Mouse (Mus musculus): ENCODE data around the gene Gnb1l. TPM values are rescaled to one million over a fixed set of nuclear protein-coding genes. Genes with fewer than 3 reads are reported as not detected.
A peak's percentile ranks its signal among the peaks of the same experiment; 100 is the strongest.
"Not testable (repeated sequence)": the region's sequence is repeated elsewhere in the genome, so short reads cannot be mapped to it uniquely, and the experiment has no call there.

The Gnb1l gene
- polyA plus RNA-seq, 1 experiment from 2014 or later, result 19.3 TPM

DNA sequence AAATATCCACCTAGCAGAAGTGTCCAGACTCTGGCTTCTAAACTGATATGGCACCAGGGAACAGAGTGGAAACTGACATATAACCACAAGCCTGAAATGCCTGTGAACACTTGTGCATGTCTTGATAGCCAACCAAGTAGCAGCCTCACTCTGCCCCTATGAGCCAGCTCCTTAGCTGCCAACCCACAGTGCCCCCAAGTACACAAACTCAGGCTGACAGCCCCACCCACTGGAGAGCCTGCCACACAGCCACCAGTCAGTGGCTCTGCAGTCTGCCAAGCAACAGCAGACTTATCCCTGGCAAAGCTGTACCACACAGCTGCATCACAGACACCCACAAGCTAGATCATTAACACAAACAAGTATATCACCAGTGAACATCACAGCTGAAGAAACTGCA lies 19.6 kb downstream of the Gnb1l start:
- no peaks in the 10 kb centered on the region for H3K27me3 ChIP-seq (replicated peaks; ENCODE audit: control insufficient read depth, insufficient read depth, low read length)
- H3K36me3 ChIP-seq (ENCODE audit: control insufficient read depth, insufficient read depth, low read length), result no peaks in the 10 kb centered on the region
- no peak overlapping the region for H3K4me2 ChIP-seq (ENCODE audit: low read length)
- H3K27ac ChIP-seq (ENCODE audit: low read depth, low read length), result no peak overlapping the region
- H3K9ac ChIP-seq (ENCODE audit: low read depth, low read length), result no peak overlapping the region
- no peak for ATAC-seq
- H3K9me3 ChIP-seq (ENCODE audit: control insufficient read depth, low read length), result no peaks in the 10 kb centered on the region
- no peaks in the 10 kb centered on the region for H3K4me1 ChIP-seq (ENCODE audit: control insufficient read depth, insufficient read depth, low read depth, low read length)
- H3K4me3 ChIP-seq (ENCODE audit: low read length), result no peak overlapping the region

DNA sequence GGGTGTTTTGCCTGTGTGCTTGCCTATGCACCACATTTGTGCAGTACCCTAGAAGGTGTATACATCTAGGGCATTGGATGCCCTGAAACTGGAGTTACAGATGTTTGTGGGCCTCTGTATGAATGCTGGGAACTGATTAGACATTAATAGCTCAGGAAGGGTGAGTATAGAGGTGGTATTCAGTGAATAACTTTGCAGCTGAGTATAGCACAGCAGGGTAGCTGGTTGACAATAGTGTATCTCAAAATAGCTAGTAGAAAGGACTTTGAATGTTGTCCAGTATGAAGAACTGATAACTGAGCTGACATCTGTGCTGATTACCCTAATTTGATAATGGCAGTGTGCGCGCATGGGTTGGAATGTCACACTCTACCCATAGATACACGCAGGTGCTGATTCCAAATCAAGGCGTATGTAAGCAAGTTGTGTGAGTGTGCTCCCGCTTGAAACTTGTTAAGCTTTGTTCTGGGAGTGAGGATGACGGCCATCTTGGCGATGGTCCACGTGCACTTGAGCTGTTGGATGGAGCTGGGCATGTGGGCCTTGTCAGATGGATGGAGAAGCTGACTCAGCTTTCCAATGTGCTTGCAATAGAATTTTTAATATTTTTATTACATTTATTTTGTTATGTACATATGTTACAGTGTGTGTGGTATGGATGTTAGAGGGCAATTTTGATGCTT lies 25.2 kb downstream of the Gnb1l start:
- no peaks in the 10 kb centered on the region for H3K36me3 ChIP-seq (ENCODE audit: control insufficient read depth, insufficient read depth, low read length)
- no peak for ATAC-seq
- no peak overlapping the region for H3K4me3 ChIP-seq (ENCODE audit: low read length)
- no peaks in the 10 kb centered on the region for H3K4me1 ChIP-seq (ENCODE audit: control insufficient read depth, insufficient read depth, low read depth, low read length)
- no peak overlapping the region for H3K4me2 ChIP-seq (ENCODE audit: low read length)
- no peak overlapping the region for H3K9ac ChIP-seq (ENCODE audit: low read depth, low read length)
- WGBS, result 95% methylated on average over 8 of the region's 8 CpGs
- no peak overlapping the region for H3K27ac ChIP-seq (ENCODE audit: low read depth, low read length)
- no peaks in the 10 kb centered on the region for H3K9me3 ChIP-seq (ENCODE audit: control insufficient read depth, low read length)
- H3K27me3 ChIP-seq (replicated peaks; ENCODE audit: control insufficient read depth, insufficient read depth, low read length), result no peaks in the 10 kb centered on the region

DNA sequence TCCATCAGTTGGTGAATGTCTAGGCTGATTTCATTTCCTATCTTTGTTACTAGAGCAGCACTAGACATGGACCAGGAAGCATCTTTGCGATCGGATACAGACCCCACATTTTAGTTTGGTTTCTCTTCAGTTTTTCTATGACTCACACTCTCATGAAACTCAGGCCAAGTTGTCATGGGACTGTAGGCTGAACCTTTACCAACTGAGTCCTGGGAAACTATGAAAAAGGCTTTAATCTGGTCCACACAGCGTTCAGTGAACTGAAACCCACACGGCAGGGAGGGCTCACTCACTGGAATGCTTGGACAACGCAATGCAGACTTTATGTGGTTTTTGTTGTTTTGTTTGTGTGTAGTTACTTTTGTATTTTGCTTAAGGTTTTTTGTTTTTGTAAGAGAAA lies 30.1 kb downstream of the Gnb1l start:
- no peak for ATAC-seq
- Histone ChIP-seq H3K36me3 (ENCODE audit: control insufficient read depth, insufficient read depth, low read length) (no peaks in the 10 kb centered on the region), H3K27ac (ENCODE audit: low read depth, low read length) (no peak overlapping the region), H3K4me2 (ENCODE audit: low read length) (no peak overlapping the region), H3K27me3 (replicated peaks; ENCODE audit: control insufficient read depth, insufficient read depth, low read length) (no peaks in the 10 kb centered on the region), H3K9ac (ENCODE audit: low read depth, low read length) (no peak overlapping the region), H3K9me3 (ENCODE audit: control insufficient read depth, low read length) (0 out of 2 replicates have a peak, but pooled peaks cover 3% of the 10 kb centered on the region), H3K4me3 (ENCODE audit: low read length) (no peak overlapping the region), H3K4me1 (ENCODE audit: control insufficient read depth, insufficient read depth, low read depth, low read length) (no peaks in the 10 kb centered on the region)
- 87% methylated on average over 5 of the region's 5 CpGs for WGBS

DNA sequence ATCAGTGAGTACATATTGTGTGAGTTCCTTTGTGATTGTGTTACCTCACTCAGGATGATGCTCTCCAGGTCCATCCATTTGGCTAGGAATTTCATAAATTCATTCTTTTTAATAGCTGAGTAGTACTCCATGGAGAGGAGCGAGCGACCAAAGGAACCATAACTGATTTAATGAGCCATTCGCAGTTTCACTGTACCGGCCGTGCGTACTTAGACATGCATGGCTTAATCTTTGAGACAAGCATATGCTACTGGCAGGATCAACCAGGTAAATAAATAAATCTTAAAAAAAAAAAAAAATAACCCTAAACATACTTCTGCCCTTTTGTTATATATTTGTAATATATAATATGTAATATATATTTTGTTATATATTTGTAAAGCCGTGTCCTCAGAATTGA lies 34.5 kb downstream of the Gnb1l start:
- H3K9ac ChIP-seq (ENCODE audit: low read depth, low read length); H3K36me3 ChIP-seq (ENCODE audit: control insufficient read depth, insufficient read depth, low read length); H3K27ac ChIP-seq (ENCODE audit: low read depth, low read length); H3K4me2 ChIP-seq (ENCODE audit: low read length); H3K4me3 ChIP-seq (ENCODE audit: low read length); H3K9me3 ChIP-seq (ENCODE audit: control insufficient read depth, low read length); H3K4me1 ChIP-seq (ENCODE audit: control insufficient read depth, insufficient read depth, low read depth, low read length); H3K27me3 ChIP-seq (replicated peaks; ENCODE audit: control insufficient read depth, insufficient read depth, low read length): not testable (repeated sequence)
- peak; percentile 98 for ATAC-seq
- 94% methylated on average over 7 of the region's 7 CpGs for WGBS

DNA sequence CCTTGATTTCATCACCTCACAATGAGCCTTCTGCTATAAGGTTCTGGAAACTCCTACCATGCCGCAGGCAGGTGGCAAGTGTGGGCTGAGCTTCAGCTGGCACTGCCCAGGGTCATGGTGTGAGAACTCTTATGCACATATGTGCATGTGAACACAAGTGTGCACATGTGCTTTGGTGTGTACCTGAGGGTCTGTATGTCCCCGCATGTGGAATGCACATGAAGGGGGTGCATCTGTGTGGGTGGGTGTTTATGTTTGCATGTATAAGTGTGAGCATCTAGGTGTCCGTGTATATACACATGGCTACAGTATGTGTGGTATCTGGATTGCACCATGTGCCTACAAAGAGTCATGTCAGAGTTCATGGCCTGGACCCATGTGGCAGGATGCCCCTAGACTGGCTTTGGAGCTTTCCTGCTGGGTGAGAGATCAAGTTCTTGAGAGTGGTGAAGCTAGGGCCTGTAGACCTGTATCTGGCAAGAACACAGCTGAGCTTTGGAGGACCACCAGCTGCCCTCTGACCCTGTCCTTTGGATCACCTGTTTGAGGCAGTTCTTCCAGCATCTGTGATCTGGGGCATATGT lies 39.0 kb downstream of the Gnb1l start:
- H3K27ac ChIP-seq (ENCODE audit: low read depth, low read length), result no peak overlapping the region
- H3K4me1 ChIP-seq (ENCODE audit: control insufficient read depth, insufficient read depth, low read depth, low read length), result no peaks in the 10 kb centered on the region
- no peak overlapping the region for H3K4me2 ChIP-seq (ENCODE audit: low read length)
- no peak overlapping the region for H3K9ac ChIP-seq (ENCODE audit: low read depth, low read length)
- H3K4me3 ChIP-seq (ENCODE audit: low read length), result no peak overlapping the region
- H3K9me3 ChIP-seq (ENCODE audit: control insufficient read depth, low read length), result no peaks in the 10 kb centered on the region
- ATAC-seq, result no peak
- WGBS, result 83% methylated on average over 3 of the region's 3 CpGs
- no peaks in the 10 kb centered on the region for H3K36me3 ChIP-seq (ENCODE audit: control insufficient read depth, insufficient read depth, low read length)
- H3K27me3 ChIP-seq (replicated peaks; ENCODE audit: control insufficient read depth, insufficient read depth, low read length), result no peaks in the 10 kb centered on the region

DNA sequence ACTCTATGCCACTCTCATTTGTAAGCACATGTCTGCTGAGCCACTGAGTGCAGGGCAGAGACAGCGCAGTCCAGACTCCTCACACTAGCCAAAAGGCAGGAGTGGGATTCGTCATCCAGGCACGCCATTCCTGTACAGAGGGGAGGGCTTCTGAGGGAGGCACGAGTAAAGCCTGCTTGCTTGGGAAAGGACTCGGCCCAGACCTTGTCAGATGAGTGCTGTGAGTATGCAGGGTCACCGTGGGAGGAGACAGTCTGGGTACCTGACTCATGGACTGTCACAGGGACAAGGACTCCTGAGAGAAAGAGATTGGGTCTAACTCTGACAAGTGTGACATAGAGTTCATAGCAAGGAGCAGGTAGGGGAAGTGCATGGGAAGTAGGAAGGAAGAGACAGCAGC lies 40.8 kb downstream of the Gnb1l start:
- WGBS, result 77% methylated on average over 6 of the region's 6 CpGs
- H3K4me2 ChIP-seq (ENCODE audit: low read length), result no peak overlapping the region
- no peaks in the 10 kb centered on the region for H3K27me3 ChIP-seq (replicated peaks; ENCODE audit: control insufficient read depth, insufficient read depth, low read length)
- no peak for ATAC-seq
- no peaks in the 10 kb centered on the region for H3K9me3 ChIP-seq (ENCODE audit: control insufficient read depth, low read length)
- no peak overlapping the region for H3K9ac ChIP-seq (ENCODE audit: low read depth, low read length)
- H3K4me1 ChIP-seq (ENCODE audit: control insufficient read depth, insufficient read depth, low read depth, low read length), result peaks cover 5% of the 10 kb centered on the region
- no peaks in the 10 kb centered on the region for H3K36me3 ChIP-seq (ENCODE audit: control insufficient read depth, insufficient read depth, low read length)
- H3K4me3 ChIP-seq (ENCODE audit: low read length), result no peak overlapping the region
- no peak overlapping the region for H3K27ac ChIP-seq (ENCODE audit: low read depth, low read length)

DNA sequence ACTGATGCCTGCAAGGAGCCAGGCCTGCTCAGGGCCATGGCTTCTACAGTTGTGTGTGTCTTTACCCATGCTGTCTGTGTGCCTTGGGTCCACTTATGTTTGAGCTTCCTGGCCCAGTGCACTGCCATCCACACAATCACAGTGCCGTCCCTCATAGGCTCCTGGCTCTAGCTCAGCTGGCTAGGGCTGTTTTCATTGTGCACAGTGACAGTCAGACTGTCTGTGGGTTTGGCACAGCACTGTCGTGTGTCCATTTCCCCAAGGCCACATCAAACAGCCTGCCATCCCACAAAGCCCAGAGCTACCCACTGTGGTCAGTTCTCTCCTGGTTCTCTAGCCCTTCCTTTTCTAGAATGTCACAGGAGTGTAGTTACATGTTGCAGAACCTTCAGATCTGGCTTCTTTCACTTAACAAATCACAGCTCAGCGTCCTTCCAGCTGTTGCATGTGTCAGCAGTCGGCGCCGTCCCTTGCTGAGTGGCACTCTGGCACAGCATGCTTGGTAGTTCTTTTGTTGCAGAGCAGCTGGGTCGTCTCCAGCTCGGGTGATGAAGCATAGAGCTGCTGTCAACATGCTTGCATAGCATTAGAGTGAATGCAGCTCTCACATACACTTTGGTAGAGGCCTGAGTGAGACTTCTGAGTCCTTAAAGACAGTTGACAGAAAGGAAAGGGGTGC lies 44.8 kb downstream of the Gnb1l start:
- Histone ChIP-seq H3K4me1 (ENCODE audit: control insufficient read depth, insufficient read depth, low read depth, low read length) (peaks cover 5% of the 10 kb centered on the region), H3K9ac (ENCODE audit: low read depth, low read length) (no peak overlapping the region), H3K36me3 (ENCODE audit: control insufficient read depth, insufficient read depth, low read length) (no peaks in the 10 kb centered on the region), H3K4me3 (ENCODE audit: low read length) (no peak overlapping the region), H3K27ac (ENCODE audit: low read depth, low read length) (no peak overlapping the region), H3K4me2 (ENCODE audit: low read length) (no peak overlapping the region), H3K9me3 (ENCODE audit: control insufficient read depth, low read length) (no peaks in the 10 kb centered on the region), H3K27me3 (replicated peaks; ENCODE audit: control insufficient read depth, insufficient read depth, low read length) (no peaks in the 10 kb centered on the region)
- ATAC-seq, result peak; percentile 53
- 29% methylated on average over 8 of the region's 8 CpGs for WGBS

DNA sequence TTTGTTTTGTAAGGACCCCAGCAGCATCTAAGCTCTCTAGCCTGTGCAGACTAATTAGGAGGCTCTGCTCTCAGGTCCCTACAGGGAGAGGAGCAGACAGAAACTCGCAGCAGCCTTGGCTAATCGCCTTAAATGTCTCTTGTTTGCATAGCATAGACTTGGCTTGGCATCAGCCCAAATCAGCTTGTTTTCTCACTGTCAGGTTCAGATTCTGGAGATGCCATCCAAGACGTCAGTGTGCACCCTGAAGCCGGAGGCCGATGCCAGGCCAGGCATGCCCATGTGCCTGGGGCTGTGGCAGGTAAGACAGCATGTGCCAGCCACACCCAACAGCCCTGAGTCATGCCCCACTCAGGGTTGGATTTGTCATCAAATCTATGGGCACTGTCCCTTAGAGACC lies 49.4 kb downstream of the Gnb1l start:
- Histone ChIP-seq H3K27me3 (replicated peaks; ENCODE audit: control insufficient read depth, insufficient read depth, low read length) (no peaks in the 10 kb centered on the region), H3K9ac (ENCODE audit: low read depth, low read length) (no peak overlapping the region), H3K4me1 (ENCODE audit: control insufficient read depth, insufficient read depth, low read depth, low read length) (peaks cover 5% of the 10 kb centered on the region), H3K4me2 (ENCODE audit: low read length) (no peak overlapping the region), H3K4me3 (ENCODE audit: low read length) (no peak overlapping the region), H3K9me3 (ENCODE audit: control insufficient read depth, low read length) (no peaks in the 10 kb centered on the region), H3K36me3 (ENCODE audit: control insufficient read depth, insufficient read depth, low read length) (no peaks in the 10 kb centered on the region), H3K27ac (ENCODE audit: low read depth, low read length) (no peak overlapping the region)
- ATAC-seq, result no peak
- WGBS, result 60% methylated on average over 5 of the region's 5 CpGs

DNA sequence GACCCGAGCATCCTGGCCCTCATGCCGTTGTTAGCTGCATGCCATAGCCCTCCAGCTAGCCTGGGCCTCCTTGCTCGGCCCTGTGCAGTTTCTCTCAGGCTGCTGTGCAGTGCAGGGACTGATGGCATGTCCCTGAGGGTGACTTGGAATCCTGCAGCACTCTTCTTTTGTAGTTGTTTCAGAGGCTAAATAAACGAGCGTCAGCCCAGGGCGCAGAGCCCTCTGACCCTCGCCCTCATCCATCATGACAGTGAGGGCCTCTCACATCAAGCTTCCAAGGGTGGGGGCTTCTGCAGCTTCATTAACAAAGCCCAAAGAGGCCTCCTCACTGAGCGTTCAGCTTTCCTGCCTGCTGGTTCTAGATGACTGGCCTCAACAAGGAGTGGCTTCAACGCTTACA lies 53.1 kb downstream of the Gnb1l start:
- WGBS, result 23% methylated on average over 9 of the region's 9 CpGs
- ATAC-seq, result no peak
- H3K4me1 ChIP-seq (ENCODE audit: control insufficient read depth, insufficient read depth, low read depth, low read length), result no peaks in the 10 kb centered on the region

More for the DNA sequence above, 53.1 kb downstream of the Gnb1l start:
- Histone ChIP-seq H3K9ac (ENCODE audit: low read depth, low read length) (no peak overlapping the region), H3K4me3 (ENCODE audit: low read length) (no peak overlapping the region), H3K36me3 (ENCODE audit: control insufficient read depth, insufficient read depth, low read length) (no peaks in the 10 kb centered on the region), H3K9me3 (ENCODE audit: control insufficient read depth, low read length) (no peaks in the 10 kb centered on the region), H3K4me2 (ENCODE audit: low read length) (no peak overlapping the region), H3K27ac (ENCODE audit: low read depth, low read length) (no peak overlapping the region), H3K27me3 (replicated peaks; ENCODE audit: control insufficient read depth, insufficient read depth, low read length) (no peaks in the 10 kb centered on the region)

All from hindbrain, embryonic 16.5 days (tissue).